In the genomic region with DNA sequence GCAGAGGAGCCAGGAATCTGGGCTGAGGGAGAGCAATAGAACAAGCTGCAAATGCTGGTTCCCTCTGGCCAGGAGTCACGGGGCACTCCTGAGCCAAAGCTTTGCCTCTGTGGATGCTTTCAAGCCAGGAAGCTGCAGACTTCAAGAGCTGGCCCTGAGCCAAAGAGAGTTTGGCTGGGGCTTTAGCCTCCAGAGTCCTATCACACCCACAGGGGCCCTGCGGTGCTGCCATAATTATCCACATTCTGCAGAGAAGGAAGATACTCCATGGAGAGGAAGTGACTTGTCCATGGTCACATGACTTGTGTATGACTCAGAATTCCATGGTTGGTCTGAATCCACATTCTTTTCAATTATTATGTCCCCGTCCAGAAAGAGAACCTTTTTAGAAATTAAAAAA, we compare ENCODE assay signal across 13 mouse cellular contexts. TPM values are rescaled to one million over a fixed set of nuclear protein-coding genes. Genes with fewer than 3 reads are reported as not detected.
DNase-seq lines count a peak whose midpoint lies in the region; ATAC-seq and TF ChIP-seq lines count a peak whose summit lies in the region.
"Had no signal": no experiment of that assay in that cellular context is flagged by ENCODE, and none has a peak within 500 bp of the region (broad histone marks: within the 10 kb centered on the region; RNA-seq: fewer than 3 reads in every experiment).

No protein-coding gene starts in this region.

- no peaks in the 10 kb centered on the region for H3K9me3 ChIP-seq in lung, embryonic 16.5 days (ENCODE audit: control insufficient read depth, low read length)
- H3K9me3 ChIP-seq in midbrain, embryonic 15.5 days = no peaks in the 10 kb centered on the region
- H3K9me3 ChIP-seq: limb, embryonic 10.5 days; midbrain, embryonic 12.5 days had no signal

- H3K4me3 ChIP-seq in cerebellum, adult 2 months (replicated peaks; ENCODE audit: insufficient read depth, low read depth, low read length) = no peak overlapping the region
- H3K4me3 ChIP-seq in lung, embryonic 16.5 days (ENCODE audit: low read length) = no peak overlapping the region
- H3K4me3 ChIP-seq in macrophage (ENCODE audit: inconsistent target) = no peak overlapping the region
- no peak overlapping the region for H3K4me3 ChIP-seq in midbrain, embryonic 15.5 days
- H3K4me3 ChIP-seq: erythroblast, embryonic 14.5 days; limb, embryonic 10.5 days; midbrain, embryonic 12.5 days had no signal

- H3K79me2 ChIP-seq in macrophage (ENCODE audit: inconsistent target) = no peaks in the 10 kb centered on the region

- H3K36me3 ChIP-seq in lung, embryonic 16.5 days (ENCODE audit: control insufficient read depth, insufficient read depth, low read length) = no peaks in the 10 kb centered on the region
- H3K36me3 ChIP-seq in macrophage (ENCODE audit: inconsistent target) = no peaks in the 10 kb centered on the region
- H3K36me3 ChIP-seq in midbrain, embryonic 15.5 days (replicated peaks) = no peaks in the 10 kb centered on the region
- H3K36me3 ChIP-seq: limb, embryonic 10.5 days; midbrain, embryonic 12.5 days had no signal

- H3K9ac ChIP-seq in lung, embryonic 16.5 days (ENCODE audit: low read length) = no peak overlapping the region
- no peak overlapping the region for H3K9ac ChIP-seq in midbrain, embryonic 15.5 days
- H3K9ac ChIP-seq: hindbrain, embryonic 14.5 days; midbrain, embryonic 12.5 days had no signal

- H3K4me2 ChIP-seq in lung, embryonic 16.5 days (ENCODE audit: low read depth, low read length) = no peak overlapping the region
- no peak overlapping the region for H3K4me2 ChIP-seq in midbrain, embryonic 15.5 days
- H3K4me2 ChIP-seq: hindbrain, embryonic 14.5 days; midbrain, embryonic 12.5 days had no signal

- no peak for TF ChIP-seq POLR2A in cerebellum, adult 2 months (IDR thresholded peaks at IDR 0.05; ENCODE audit: borderline replicate concordance, insufficient read depth, low read length)

- H3K27me3 ChIP-seq in cerebellum, adult 2 months (ENCODE audit: control insufficient read depth, insufficient read depth, low read length) = no peaks in the 10 kb centered on the region
- H3K27me3 ChIP-seq in lung, embryonic 16.5 days (ENCODE audit: control insufficient read depth, insufficient read depth, low read depth, low read length) = no peaks in the 10 kb centered on the region
- H3K27me3 ChIP-seq in midbrain, embryonic 15.5 days (replicated peaks) = no peaks in the 10 kb centered on the region

- 30% methylated on average over 3 of the region's 3 CpGs for WGBS in cerebellum, adult 2 months
- 34% methylated on average over 3 of the region's 3 CpGs for WGBS in lung, embryonic 16.5 days
- WGBS in macrophage (ENCODE audit: missing documents) = 46% methylated on average over 3 of the region's 3 CpGs
- 52% methylated on average over 3 of the region's 3 CpGs for WGBS in midbrain, embryonic 15.5 days

- peak; percentile 14 to 17 for DNase-seq in cerebellum, adult 2 months
- no peak for DNase-seq in lung, adult 18-20 months
- peak; percentile 27 to 62 for DNase-seq in gastrocnemius, postnatal 36 days
- DNase-seq in thymus, postnatal 36 days = no peak

- H3K4me1 ChIP-seq in cerebellum, adult 2 months (ENCODE audit: control insufficient read depth, insufficient read depth, low read length) = no peaks in the 10 kb centered on the region
- no peaks in the 10 kb centered on the region for H3K4me1 ChIP-seq in lung, embryonic 16.5 days (replicated peaks; ENCODE audit: control insufficient read depth, insufficient read depth, low read length)
- H3K4me1 ChIP-seq in midbrain, embryonic 15.5 days = no peaks in the 10 kb centered on the region
- H3K4me1 ChIP-seq: limb, embryonic 10.5 days; midbrain, embryonic 12.5 days had no signal

- no peak for TF ChIP-seq CTCF in cerebellum, adult 2 months (IDR thresholded peaks at IDR 0.05; ENCODE audit: borderline replicate concordance, insufficient read depth, low read depth, low read length)

- no peak for ATAC-seq in cerebellum, adult (ENCODE audit: insufficient number of reproducible peaks, low FRiP score, low TSS enrichment)
- ATAC-seq in lung, embryonic 16.5 days (ENCODE audit: low read depth) = 0 out of 2 replicates have a peak, but pooled peaks have one; percentile 15
- ATAC-seq in midbrain, embryonic 15.5 days (replicated peaks) = no peak

- intact Hi-C loops in gastrocnemius, postnatal 36 days (cut with DNase I) = no loop called here

- no peak overlapping the region for H3K27ac ChIP-seq in cerebellum, adult 2 months (ENCODE audit: insufficient read depth, low read length)
- no peak overlapping the region for H3K27ac ChIP-seq in lung, embryonic 16.5 days (ENCODE audit: low read length)
- peak overlapping the region; percentile 31 for H3K27ac ChIP-seq in macrophage
- no peak overlapping the region for H3K27ac ChIP-seq in midbrain, embryonic 15.5 days
- H3K27ac ChIP-seq: hindbrain, embryonic 14.5 days; limb, embryonic 10.5 days; midbrain, embryonic 12.5 days had no signal

RNA-seq across cellular contexts. Expression of a gene that starts 39.6 kb away (rescaled TPM):
- polyA plus RNA-seq in cerebellum, adult 2 months (2012; rRNA removed) = 7.4 and 8.1 TPM in 2 replicates
- polyA plus RNA-seq in lung, embryonic 16.5 days (2015; fragmentation: Nextera tagmentation; extraction: Ambion mirVana) = 0.26 TPM in 1 of 2 replicates, not detected in the other
- under 1 TPM; 0.33 to 0.35 TPM for total RNA-seq in gastrocnemius, postnatal 36 days (2021)
- total RNA-seq in macrophage (2018; cell fraction: chromatin; rRNA removed) = 1 to 10 TPM in 6 of 26 experiments, under 1 TPM in 14, not detected in 6; 0.18 to 3.1 (median 0.74) TPM
- total RNA-seq in macrophage (2018; cell fraction: cytosol; rRNA removed) = under 1 TPM; 0.03 to 0.67 (median 0.27) TPM
- 1 to 10 TPM in 7 of 26 experiments, under 1 TPM in 18, not detected in 1; 0.12 to 4.8 (median 0.44) TPM for total RNA-seq in macrophage (2018; cell fraction: nucleus; rRNA removed)
- 0.27 to 0.90 TPM (median 0.37 TPM) in 3 replicates for polyA plus RNA-seq in macrophage (2018)
- polyA plus RNA-seq in midbrain, embryonic 15.5 days (2015; fragmentation: Nextera tagmentation; extraction: Ambion mirVana) = 0.89 and 0.93 TPM in 2 replicates
- total RNA-seq: CH12.LX had no signal
- polyA plus RNA-seq: limb, embryonic 10.5 days had no signal

Comparison
In these comparisons a context has a peak if more than half of its experiments do, and no peak if none do; other contexts are left out.
1. DNase-seq: peak in cerebellum, adult 2 months (2 of 2) and gastrocnemius, postnatal 36 days (2 of 2); none in lung, adult 18-20 months (0 of 2) and thymus, postnatal 36 days (0 of 2).